Mouse (Mus musculus) bone marrow, adult 2 months (tissue): ENCODE measurements around the gene Lpar1.

Experiments
- CTCF ChIP-seq: fragments of 200-500 bp; IDR thresholded peaks from 2 replicates; pipeline ENCODE4 v1.5.1; 2011; ENCODE audit warnings: low read length, control low read depth; ENCODE audit not compliant: control insufficient read depth, insufficient read depth
- POLR2A ChIP-seq: fragments of 200-500 bp; IDR thresholded peaks from 2 replicates; pipeline ENCODE4 v1.6.1; 2011; ENCODE audit warnings: low read depth, mild to moderate bottlenecking, control low read depth, low read length, borderline replicate concordance; ENCODE audit not compliant: control insufficient read depth

GRCm38 (mm10) chr4:58543171-58543570, 10.5 kb downstream of the Lpar1 start:
- TF ChIP-seq CTCF (no peak), POLR2A (no peak)
